Mouse (Mus musculus) 3T3-L1 (cell line): ENCODE measurements around the gene Rhox2a.
"Not testable (repeated sequence)": the region's sequence is repeated elsewhere in the genome, so short reads cannot be mapped to it uniquely, and the experiment has no call there.

Experiments
- DNase-seq: peaks from one replicate; pipeline ENCODE4 v3.0.0-alpha.2; 2015; ENCODE audit warnings: low read depth, low spot score

Rhox2a gene

GRCm38 (mm10) chrX:37244676-37245075 lies at the start of gene Rhox2a:
TSS of gene Rhox2a (plus strand) at chrX:37244976.
- DNase-seq: not testable (repeated sequence)

DNA sequence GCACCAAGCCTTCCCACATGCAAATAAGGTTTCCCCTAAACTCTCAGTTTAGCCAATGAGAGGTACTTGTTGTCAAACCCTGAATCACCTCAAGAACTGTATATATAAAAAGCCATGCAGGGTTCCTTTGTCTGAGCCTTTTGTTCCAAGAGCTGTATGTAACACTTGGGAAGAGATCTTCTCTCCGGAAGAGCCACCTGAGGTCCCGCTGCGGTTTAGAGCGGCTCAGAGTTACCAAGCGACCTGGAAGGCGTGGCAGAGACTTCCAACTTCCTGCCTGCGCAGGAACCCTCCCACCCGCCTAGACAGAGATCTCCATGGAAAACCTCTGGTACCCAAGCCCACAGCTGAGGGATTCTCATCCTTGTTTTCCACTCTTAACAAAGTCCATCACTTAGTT lies 46.1 kb upstream of the Rhox2a start:
- DNase-seq: no peak

DNA sequence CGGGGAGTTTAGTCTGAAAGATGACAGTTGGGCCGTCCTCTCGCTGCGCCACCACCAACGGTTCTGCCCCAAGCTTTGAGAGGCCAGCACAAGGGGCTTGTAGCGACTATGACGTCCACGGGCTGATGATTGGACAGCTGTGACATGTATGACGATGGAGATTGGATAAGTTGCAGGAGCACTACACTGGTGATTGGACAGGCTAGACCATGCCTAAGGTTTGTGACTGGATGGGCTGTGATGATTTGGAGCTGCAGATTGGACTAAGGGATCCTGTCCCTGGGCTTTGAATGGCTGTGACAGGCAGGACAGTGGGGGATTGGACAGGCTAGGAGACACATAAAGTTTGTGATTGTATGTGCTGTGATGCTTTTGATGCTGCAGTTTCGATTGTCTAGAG lies 33.8 kb upstream of the Rhox2a start, which contains the start of gene Gm9:
Gm9 (minus strand) TSS at position 101 of the 400 bp plus-strand sequence.
- no peak for DNase-seq

DNA sequence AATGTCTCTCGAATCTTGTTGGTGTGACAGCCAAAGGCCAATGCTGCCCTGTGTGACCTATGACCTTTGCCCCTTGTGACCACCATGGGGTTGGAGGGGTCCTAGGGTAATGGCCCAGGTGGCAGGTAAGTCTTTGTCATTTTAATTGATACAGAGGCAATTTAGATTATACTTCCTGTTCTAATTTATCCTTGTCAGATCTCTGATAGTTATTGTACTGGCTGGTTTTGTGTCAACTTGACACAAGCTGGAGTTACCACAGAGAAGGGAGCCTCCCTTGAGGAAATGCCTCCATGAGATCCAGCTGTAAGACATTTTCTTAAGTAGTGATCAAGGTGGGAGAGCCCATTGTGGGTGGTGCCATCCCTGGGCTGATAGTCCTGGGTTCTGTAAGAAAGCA lies 22.6 kb upstream of the Rhox2a start, which contains the start of gene Rhox1:
Rhox1 (minus strand) TSS at position 101 of the 400 bp plus-strand sequence.
- not testable (repeated sequence) for DNase-seq

GRCm38 (mm10) chrX:37249619-37250018 lies 4.8 kb downstream of the Rhox2a start, which contains the start of gene Rhox3a:
TSS of gene Rhox3a (plus strand) at chrX:37249919.
- not testable (repeated sequence) for DNase-seq

- DNase-seq: not testable (repeated sequence)
Measured at GRCm38 (mm10) chrX:37265038-37265437, 20.3 kb downstream of the Rhox2a start, which contains the start of gene Rhox4a. TSS of gene Rhox4a (plus strand) at chrX:37265338.
